Mouse (Mus musculus): ENCODE measurements around the gene Cdc42ep1. TPM values are rescaled to one million over a fixed set of nuclear protein-coding genes. Genes with fewer than 3 reads are reported as not detected.

Cdc42ep1 gene
- 0.15 and 0.17 TPM in 2 replicates for polyA plus RNA-seq (2012)

DNA sequence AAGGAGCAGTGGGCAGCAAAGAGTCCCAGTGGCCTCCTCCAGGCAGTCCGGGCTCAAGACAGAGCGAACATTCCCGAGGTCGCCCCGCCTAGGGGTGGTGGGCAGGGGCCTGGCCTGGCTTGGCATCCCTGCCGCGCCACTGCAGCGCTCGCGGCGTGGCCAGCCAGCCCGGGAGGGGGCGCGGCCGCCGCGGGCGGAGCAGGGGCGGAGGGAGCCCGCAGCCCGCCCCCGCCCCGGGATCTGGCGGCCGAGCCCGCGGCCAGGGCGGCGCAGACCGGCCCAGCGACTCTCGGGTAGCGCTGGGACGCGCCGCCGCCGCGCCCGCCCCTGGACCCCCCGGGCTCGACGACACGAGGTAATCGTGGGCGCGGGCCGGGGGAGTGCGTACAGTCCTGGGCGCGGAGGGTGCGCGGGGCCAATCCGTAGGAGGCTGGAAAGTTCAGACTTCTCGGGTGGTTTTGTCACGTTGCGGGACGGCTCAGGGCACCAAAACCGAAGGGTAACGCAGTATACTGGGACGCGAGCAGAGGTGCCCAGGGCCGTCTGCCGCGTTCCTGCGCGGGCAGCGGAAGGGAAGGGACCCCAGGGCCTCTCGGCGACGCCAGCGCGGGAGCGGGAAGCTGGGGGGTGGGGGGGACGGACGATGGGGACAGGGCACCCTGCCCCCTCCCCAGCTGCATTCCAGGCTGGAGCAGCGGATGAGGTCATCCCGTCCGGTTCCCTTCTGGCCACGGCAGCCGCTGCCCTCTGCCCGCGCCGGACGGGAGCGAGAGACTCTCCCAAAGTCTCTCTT lies at the start of gene Cdc42ep1:
TSS of gene Cdc42ep1 (plus strand) at position 254 of the 793 bp plus-strand sequence.

DNA sequence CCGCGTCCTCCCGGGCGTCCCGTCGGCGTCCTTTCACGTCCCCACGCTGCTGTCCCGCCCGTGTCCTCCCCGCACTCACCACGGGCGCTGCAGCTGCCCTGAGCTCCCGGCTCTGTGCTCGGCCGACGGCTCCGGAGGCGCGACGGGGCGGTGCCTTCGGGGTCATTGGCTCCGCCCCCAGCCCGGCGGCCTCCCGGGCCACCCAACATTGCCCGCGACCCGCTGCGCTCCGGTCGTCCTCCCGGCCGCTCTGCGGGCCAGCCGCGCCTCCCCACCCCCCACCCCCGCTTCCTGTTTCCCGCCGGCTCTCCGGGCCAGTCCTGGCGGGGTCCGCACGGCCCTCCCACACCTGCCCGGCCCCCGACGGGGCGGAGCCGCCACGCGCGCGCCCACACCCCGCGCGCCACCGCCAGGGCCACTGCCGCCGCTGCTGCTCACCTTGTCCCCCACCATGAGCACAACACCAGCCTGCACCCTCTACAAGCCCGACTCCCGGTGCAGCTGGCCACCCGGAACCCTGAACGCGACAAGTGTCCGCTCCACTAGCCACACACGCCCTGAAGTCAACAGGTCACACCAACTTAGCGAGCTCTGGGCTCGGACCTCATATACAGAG lies 39.5 kb upstream of the Cdc42ep1 start, which contains the start of gene Card10:
TSS of gene Card10 (minus strand) at position 267 of the 616 bp plus-strand sequence.

GRCm38 (mm10) chr15:78855303-78855965 lies 13.0 kb downstream of the Cdc42ep1 start, which contains the start of gene Lgals2:
TSS of gene Lgals2 (minus strand) at chr15:78855529.

GRCm38 (mm10) chr15:78876991-78877809 lies 34.8 kb downstream of the Cdc42ep1 start, which contains the start of gene Gga1:
TSS of gene Gga1 (plus strand) at chr15:78877190.

GRCm38 (mm10) chr15:78899409-78899739 lies 57.0 kb downstream of the Cdc42ep1 start, which contains the start of gene Gm49510:
TSS of gene Gm49510 (plus strand) at chr15:78899667.

GRCm38 (mm10) chr15:78899740-78900584 lies 57.5 kb downstream of the Cdc42ep1 start, which contains the start of gene Sh3bp1:
TSS of gene Sh3bp1 (plus strand) at chr15:78899768.

Other genes starting within 250 kb of the Cdc42ep1 start
- gene Cyth4, start 245.6 kb upstream of the Cdc42ep1 start, polyA plus RNA-seq (2012), result 45.0 and 49.8 TPM in 2 replicates
- gene Elfn2, start 123.9 kb upstream of the Cdc42ep1 start, polyA plus RNA-seq (2012), result 0.25 and 0.34 TPM in 2 replicates
- 63.8 and 73.5 TPM in 2 replicates for gene Mfng, start 69.1 kb upstream of the Cdc42ep1 start, polyA plus RNA-seq (2012)
- 3.6 and 4.3 TPM in 2 replicates for gene Card10, start 39.6 kb upstream of the Cdc42ep1 start, polyA plus RNA-seq (2012)
- gene Lgals2, start 12.9 kb downstream of the Cdc42ep1 start, polyA plus RNA-seq (2012), result 0.30 TPM in 1 of 2 replicates, not detected in the other
- gene Gga1, start 34.6 kb downstream of the Cdc42ep1 start, polyA plus RNA-seq (2012), result 219 and 234 TPM in 2 replicates
- gene Gm49510, start 57.0 kb downstream of the Cdc42ep1 start, polyA plus RNA-seq (2012), result 5.5 and 6.5 TPM in 2 replicates
- gene Sh3bp1, start 57.1 kb downstream of the Cdc42ep1 start, polyA plus RNA-seq (2012), result 748 and 820 TPM in 2 replicates
- 16.3 and 17.7 TPM in 2 replicates for gene Pdxp, start 71.3 kb downstream of the Cdc42ep1 start, polyA plus RNA-seq (2012)
- 593 and 813 TPM in 2 replicates for gene Lgals1, start 84.1 kb downstream of the Cdc42ep1 start, polyA plus RNA-seq (2012)
- gene Nol12, start 92.3 kb downstream of the Cdc42ep1 start, polyA plus RNA-seq (2012), result 19.1 and 19.8 TPM in 2 replicates
- gene Triobp, start 105.1 kb downstream of the Cdc42ep1 start, polyA plus RNA-seq (2012), result 103 and 106 TPM in 2 replicates
- 73.7 and 99.6 TPM in 2 replicates for gene H1f0, start 185.8 kb downstream of the Cdc42ep1 start, polyA plus RNA-seq (2012)
- gene Galr3, start 199.3 kb downstream of the Cdc42ep1 start, polyA plus RNA-seq (2012), result 3.5 and 4.6 TPM in 2 replicates
- 50.6 and 52.5 TPM in 2 replicates for gene Ankrd54, start 220.3 kb downstream of the Cdc42ep1 start, polyA plus RNA-seq (2012)
- 26.5 TPM in 2 replicates for gene Eif3l, start 232.6 kb downstream of the Cdc42ep1 start, polyA plus RNA-seq (2012)